Mouse (Mus musculus) layer of hippocampus, postnatal 10 days (tissue): Measurements from ENCODE around the gene Ngp. TPM values are rescaled to one million over a fixed set of nuclear protein-coding genes. Genes with fewer than 3 reads are reported as not detected.
A peak's percentile ranks its signal among the peaks of the same experiment; 100 is the strongest.

ENCODE experiments used
- DNase-seq, 2 experiments: peaks; one replicate each; pipeline ENCODE4 v3.0.0; 2021; ENCODE audit warnings: low spot score in 2 of 2
- total RNA-seq, 2 experiments: library from RNA; stranded (reverse); gene quantifications; 2 replicates each; pipeline ENCODE4 v1.2.3; 2021

Ngp gene
- total RNA-seq, 2 experiments from 2014 or later: 5.9 TPM; not detected in 1

DNA sequence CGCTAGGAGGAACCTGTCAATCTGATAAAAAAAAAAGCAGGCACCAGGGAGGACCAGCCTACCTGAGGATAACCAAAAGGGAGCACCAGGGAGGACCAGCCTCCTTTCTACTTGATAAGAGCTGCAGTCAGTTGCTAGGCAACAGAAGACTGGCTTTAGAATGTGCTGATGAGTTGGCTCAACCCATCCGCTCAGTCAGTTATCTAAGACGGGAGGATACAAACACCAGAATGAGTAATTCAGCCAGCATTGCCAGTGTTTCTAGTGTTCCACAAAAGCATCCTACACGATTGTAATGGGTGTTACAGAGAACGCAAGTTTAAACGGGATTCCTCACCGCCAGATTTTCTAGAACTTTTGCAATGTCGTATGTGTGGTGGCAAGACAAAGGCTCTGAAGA is 11.7 kb downstream of the Ngp start:
- no peak for DNase-seq

- no peak for DNase-seq
These were observed 13.5 kb downstream of the Ngp start for GRCm38 (mm10) chr9:110433045-110433444.

DNA sequence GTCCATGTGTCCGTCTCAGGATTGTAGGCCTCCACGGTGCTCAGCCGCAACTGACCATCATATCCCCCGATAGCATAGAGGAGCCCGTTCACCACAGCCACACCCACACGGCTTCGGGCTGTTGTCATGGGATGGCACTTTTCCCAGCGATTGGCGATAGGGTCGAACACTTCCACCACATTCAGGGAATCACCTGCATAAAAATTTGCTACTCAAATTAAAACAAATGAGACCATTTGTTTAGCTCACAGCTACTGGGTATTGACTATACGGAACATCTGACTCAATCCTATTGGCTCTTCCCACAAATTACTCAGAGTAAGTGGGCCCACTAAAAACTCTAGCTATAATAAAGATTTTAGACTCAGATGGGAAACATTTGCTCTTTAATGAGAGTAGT is 16.5 kb downstream of the Ngp start:
- no peak for DNase-seq

- no peak for DNase-seq
These were observed 20.5 kb downstream of the Ngp start for GRCm38 (mm10) chr9:110440049-110440448.

GRCm38 (mm10) chr9:110440559-110440958 is 21.0 kb downstream of the Ngp start:
- DNase-seq: no peak

DNA sequence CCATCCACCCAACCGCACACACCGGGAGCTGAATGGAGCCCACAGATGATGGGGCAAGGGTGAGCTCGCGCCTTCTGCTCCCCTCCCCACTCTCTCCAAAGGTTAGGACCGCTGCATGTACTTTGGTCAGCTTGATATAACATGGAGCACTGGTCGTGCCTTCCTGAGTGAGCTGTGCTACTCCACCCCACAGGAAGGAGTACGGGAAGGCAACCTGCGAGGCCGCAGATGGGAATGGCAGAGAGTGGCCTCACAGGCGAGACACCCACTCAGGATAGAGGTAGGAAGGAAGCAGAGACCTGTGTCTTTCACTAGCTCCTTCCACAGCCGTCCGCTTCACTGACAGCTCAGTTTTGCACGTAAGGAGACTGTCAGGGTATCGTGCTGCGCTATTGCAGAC is 28.8 kb downstream of the Ngp start:
- no peak for DNase-seq

GRCm38 (mm10) chr9:110448857-110449617 is 29.5 kb downstream of the Ngp start:
- peak; percentile 79 to 85 for DNase-seq

DNA sequence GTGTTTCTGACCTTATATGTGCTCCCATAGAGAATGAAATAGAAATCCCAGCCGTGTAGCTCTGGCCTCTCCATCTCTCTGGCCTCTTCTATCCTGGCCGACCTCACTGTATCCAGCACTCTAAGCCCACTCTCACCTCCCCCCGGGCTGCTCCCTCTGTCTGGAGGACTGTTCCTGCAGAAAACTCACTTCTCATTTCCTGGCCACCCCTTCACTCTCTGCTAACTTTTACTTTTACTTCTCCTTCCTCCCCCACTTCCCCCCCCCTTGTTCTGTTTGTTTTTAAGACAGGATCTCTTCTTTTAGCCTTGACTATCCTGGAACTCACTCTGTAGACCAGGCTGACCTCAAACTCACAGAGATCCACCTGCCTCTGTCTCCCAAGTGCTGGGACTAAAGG is 33.0 kb downstream of the Ngp start:
- no peak for DNase-seq

- DNase-seq: no peak
These were observed 38.4 kb downstream of the Ngp start for GRCm38 (mm10) chr9:110457926-110458325.

GRCm38 (mm10) chr9:110459145-110459727 is 39.7 kb downstream of the Ngp start:
- DNase-seq: no peak

- no peak for DNase-seq
These were observed 41.6 kb downstream of the Ngp start for GRCm38 (mm10) chr9:110460884-110461815.

- DNase-seq: no peak
These were observed 42.8 kb downstream of the Ngp start for GRCm38 (mm10) chr9:110462321-110462720.

DNA sequence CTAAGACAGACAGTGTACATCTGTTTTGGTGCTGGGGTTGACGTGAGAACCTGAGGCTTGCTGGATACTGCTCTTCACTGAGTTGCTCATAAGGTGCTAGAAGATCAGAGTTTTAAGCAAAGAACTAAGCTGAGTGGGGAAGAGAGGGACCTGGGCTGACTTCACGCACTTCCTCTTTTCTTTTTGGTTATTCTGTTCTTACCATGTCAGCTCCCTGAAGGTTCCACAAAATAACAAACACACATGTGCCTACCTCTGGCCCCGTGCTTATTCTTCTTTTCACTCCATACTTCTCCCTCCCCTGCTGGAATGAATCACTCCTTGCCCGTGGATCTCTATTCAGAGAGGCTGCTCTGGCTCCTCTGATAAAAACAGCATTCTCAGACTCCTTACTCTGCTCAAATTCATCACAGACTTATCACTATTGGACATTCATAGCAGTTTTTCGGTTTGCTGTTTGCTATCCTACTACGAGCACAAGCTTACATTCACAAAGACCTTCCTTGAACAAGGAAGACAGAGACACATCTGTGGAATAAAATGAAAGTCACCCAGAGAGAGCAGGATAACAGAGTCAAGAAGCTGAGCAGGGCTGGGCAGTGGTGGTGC is 44.5 kb downstream of the Ngp start:
- no peak for DNase-seq

DNA sequence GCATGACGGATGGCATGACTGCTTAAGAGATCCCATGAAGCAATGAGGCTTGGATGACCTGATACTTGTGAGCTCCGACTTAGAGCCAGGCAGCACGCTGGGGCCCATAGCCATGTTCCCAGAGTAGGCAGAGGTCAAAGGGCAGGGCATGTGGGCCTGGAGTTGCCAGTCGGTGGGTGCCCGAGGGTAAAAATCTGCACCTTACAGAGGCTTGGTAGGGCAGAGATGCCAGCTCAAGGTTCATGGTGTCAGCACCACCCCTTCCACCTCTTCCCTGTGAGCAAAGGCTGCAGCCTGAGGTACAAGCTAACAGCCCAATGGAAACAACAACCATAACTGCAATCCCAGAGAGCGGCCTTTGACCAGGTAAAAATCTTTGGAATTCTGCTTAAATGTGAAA is 45.8 kb downstream of the Ngp start:
- no peak for DNase-seq

DNA sequence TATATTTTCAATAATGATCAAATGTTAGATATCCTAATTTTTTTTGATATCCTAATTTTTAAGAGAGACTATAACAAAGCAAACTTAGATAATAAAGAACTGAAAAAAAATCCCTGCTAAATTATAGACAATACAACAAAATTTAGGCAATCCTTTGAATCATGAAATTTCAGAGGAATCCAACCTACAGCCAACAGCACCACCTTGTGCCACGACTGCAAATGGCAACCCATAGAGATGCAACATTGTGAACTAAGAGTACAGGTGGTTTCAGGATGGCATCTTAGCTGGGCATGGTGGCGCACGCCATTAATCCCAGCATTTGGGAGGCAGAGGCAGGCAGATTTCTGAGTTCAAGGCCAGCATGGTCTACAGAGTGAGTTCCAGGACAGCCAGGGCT is 46.6 kb downstream of the Ngp start:
- no peak for DNase-seq

Other genes with a start within 250 kb of the Ngp start
- 100 to 1,000 TPM; 410 to 459 TPM for gene Cspg5, start 176.0 kb upstream of the Ngp start, total RNA-seq
- 10 to 100 TPM; 11.9 to 14.1 TPM for gene Elp6, start 114.6 kb upstream of the Ngp start, total RNA-seq
- gene Scap, start 86.5 kb upstream of the Ngp start, total RNA-seq: 100 to 1,000 TPM in 1 of 2 experiments, 10 to 100 TPM in 1; 89.2 to 104 TPM
- 10 to 100 TPM; 49.9 to 57.0 TPM for gene Ptpn23, start 11.5 kb upstream of the Ngp start, total RNA-seq
- 10 to 100 TPM; 29.5 to 31.4 TPM for gene Klhl18, start 56.9 kb downstream of the Ngp start, total RNA-seq
- 1 to 10 TPM; 4.2 to 5.2 TPM for gene Kif9, start 57.2 kb downstream of the Ngp start, total RNA-seq
- 10 to 100 TPM; 70.5 to 74.8 TPM for gene Setd2, start 112.8 kb downstream of the Ngp start, total RNA-seq
- gene Nradd, start 204.7 kb downstream of the Ngp start, total RNA-seq: 1 to 10 TPM; 2.1 to 2.6 TPM
- gene Nbeal2, start 234.4 kb downstream of the Ngp start, total RNA-seq: 1 to 10 TPM; 9.1 to 9.8 TPM
- gene Ccdc12, start 236.8 kb downstream of the Ngp start, total RNA-seq: 10 to 100 TPM; 46.7 to 49.7 TPM